Mouse (Mus musculus): Measurements from ENCODE around the gene Pgm5. TPM values are rescaled to one million over a fixed set of nuclear protein-coding genes. Genes with fewer than 3 reads are reported as not detected.
A peak's percentile ranks its signal among the peaks of the same experiment; 100 is the strongest.
"Not testable (repeated sequence)": the region's sequence is repeated elsewhere in the genome, so short reads cannot be mapped to it uniquely, and the experiment has no call there.

Pgm5 gene
- polyA plus RNA-seq, 1 experiment = 2.4 TPM

GRCm38 (mm10) chr19:24881237-24881636, 19.6 kb upstream of the Pgm5 start:
- Histone ChIP-seq H3K4me3 (replicated peaks; ENCODE audit: control insufficient read depth, low read depth, low read length) (no peak overlapping the region), H3K4me1 (ENCODE audit: control insufficient read depth, insufficient read depth, low read length) (no peaks in the 10 kb centered on the region), H3K27ac (ENCODE audit: control insufficient read depth, insufficient read depth, low read depth, low read length, poor library complexity) (no peak overlapping the region)
- 76% methylated on average over 4 of the region's 4 CpGs for WGBS
- TF ChIP-seq POLR2A (IDR thresholded peaks at IDR 0.05; ENCODE audit: borderline replicate concordance, control insufficient read depth, low read depth, low read length) (no peak), CTCF (IDR thresholded peaks at IDR 0.05; ENCODE audit: control insufficient read depth, insufficient read depth, low read length) (no peak)

GRCm38 (mm10) chr19:24875129-24875870, 13.6 kb upstream of the Pgm5 start, which contains the start of gene Gm10053:
Gene Gm10053 (plus strand): TSS chr19:24875686.
- WGBS = 67% methylated on average over 23 of the region's 26 CpGs
- not testable (repeated sequence) for H3K4me1 ChIP-seq (ENCODE audit: control insufficient read depth, insufficient read depth, low read length); H3K4me3 ChIP-seq (replicated peaks; ENCODE audit: control insufficient read depth, low read depth, low read length); H3K27ac ChIP-seq (ENCODE audit: control insufficient read depth, insufficient read depth, low read depth, low read length, poor library complexity)

DNA sequence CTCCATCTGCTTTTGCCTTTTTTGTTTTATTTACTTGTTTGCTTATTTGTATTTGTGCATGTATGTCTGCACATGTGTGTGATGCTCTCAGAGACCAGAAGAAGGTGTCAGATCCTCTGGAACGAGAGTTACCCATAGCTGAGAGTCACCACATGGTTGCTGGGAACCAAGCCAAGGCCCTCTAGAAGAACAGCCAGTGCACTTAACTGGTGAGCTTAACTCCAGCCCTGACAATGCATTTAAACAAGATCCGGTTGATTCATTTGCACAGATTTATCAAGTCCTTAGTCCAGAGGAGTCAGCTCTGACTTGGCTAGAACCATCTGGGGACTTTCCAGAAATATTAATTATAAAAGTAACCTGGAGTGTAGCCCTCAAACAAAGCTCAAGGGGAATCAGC, 12.2 kb upstream of the Pgm5 start:
- no peak overlapping the region for H3K4me3 ChIP-seq (replicated peaks; ENCODE audit: control insufficient read depth, low read depth, low read length)
- 38% methylated on average over 2 of the region's 2 CpGs for WGBS

DNA sequence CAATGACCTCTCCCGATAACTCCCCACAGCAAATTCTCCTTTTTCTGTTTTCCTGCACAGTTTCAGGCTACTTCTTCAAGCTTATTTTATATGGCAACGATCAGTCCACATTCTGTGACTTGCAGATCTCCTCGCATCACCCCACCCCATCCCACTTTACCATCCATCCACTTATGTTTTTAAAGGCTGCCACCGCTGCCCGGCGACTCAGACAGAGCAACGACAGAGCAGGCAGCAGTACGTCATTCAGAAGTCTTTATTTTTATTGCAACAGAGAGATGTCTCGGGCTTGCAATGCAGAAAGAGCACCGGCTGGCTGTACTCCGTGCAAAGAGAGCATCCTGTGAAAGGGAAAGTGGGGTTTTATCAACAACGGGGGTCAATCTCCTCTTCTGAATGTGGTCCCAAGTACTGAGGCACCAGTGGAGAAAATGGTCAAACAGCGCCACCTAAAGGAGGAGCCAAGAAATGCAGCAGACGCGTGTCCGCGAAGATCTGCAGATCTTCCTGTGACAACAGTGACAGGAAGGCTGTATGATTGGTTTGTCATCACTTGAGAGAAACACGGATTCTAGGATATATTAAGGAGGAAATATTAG, 9.5 kb upstream of the Pgm5 start:
- no peak overlapping the region for H3K4me3 ChIP-seq (replicated peaks; ENCODE audit: control insufficient read depth, low read depth, low read length)
- no peak overlapping the region for H3K27ac ChIP-seq (ENCODE audit: control insufficient read depth, insufficient read depth, low read depth, low read length, poor library complexity)
- H3K4me1 ChIP-seq (ENCODE audit: control insufficient read depth, insufficient read depth, low read length) = no peaks in the 10 kb centered on the region
- 17% methylated on average over 18 of the region's 18 CpGs for WGBS
- no peak for TF ChIP-seq POLR2A (IDR thresholded peaks at IDR 0.05; ENCODE audit: borderline replicate concordance, control insufficient read depth, low read depth, low read length)
- TF ChIP-seq CTCF (IDR thresholded peaks at IDR 0.05; ENCODE audit: control insufficient read depth, insufficient read depth, low read length) = peak; percentile 87

More for the DNA sequence above, 12.2 kb upstream of the Pgm5 start:
- no peak overlapping the region for H3K27ac ChIP-seq (ENCODE audit: control insufficient read depth, insufficient read depth, low read depth, low read length, poor library complexity)
- H3K4me1 ChIP-seq (ENCODE audit: control insufficient read depth, insufficient read depth, low read length) = no peaks in the 10 kb centered on the region
- TF ChIP-seq CTCF (IDR thresholded peaks at IDR 0.05; ENCODE audit: control insufficient read depth, insufficient read depth, low read length) (no peak), POLR2A (IDR thresholded peaks at IDR 0.05; ENCODE audit: borderline replicate concordance, control insufficient read depth, low read depth, low read length) (no peak)

- WGBS = 82% methylated on average over 9 of the region's 9 CpGs
- TF ChIP-seq POLR2A (IDR thresholded peaks at IDR 0.05; ENCODE audit: borderline replicate concordance, control insufficient read depth, low read depth, low read length) (no peak), CTCF (IDR thresholded peaks at IDR 0.05; ENCODE audit: control insufficient read depth, insufficient read depth, low read length) (no peak)
- Histone ChIP-seq H3K4me1 (ENCODE audit: control insufficient read depth, insufficient read depth, low read length) (no peaks in the 10 kb centered on the region), H3K4me3 (replicated peaks; ENCODE audit: control insufficient read depth, low read depth, low read length) (no peak overlapping the region), H3K27ac (ENCODE audit: control insufficient read depth, insufficient read depth, low read depth, low read length, poor library complexity) (no peak overlapping the region)
Measured at GRCm38 (mm10) chr19:24865436-24865835, 3.8 kb upstream of the Pgm5 start.

DNA sequence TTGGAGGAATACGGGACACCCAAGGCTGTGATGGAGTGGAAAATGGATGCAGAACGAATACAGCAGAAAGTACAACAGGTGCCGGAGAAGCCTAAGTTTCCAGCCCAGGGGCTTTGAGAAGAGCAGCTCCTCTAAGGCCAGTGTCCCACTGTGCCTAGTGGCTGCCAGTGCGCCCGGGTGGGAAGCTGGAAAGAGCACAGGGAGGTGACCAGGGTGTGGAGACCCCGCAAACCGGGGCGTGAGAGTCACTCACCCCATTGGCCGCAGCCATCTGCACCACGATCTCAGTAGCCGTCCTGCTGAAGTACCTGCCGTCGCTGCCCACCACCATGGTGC, 411 bp downstream of the Pgm5 start:
- TF ChIP-seq CTCF (IDR thresholded peaks at IDR 0.05; ENCODE audit: control insufficient read depth, insufficient read depth, low read length) = no peak
- TF ChIP-seq POLR2A (IDR thresholded peaks at IDR 0.05; ENCODE audit: borderline replicate concordance, control insufficient read depth, low read depth, low read length) = no peak
- Histone ChIP-seq H3K27ac (ENCODE audit: control insufficient read depth, insufficient read depth, low read depth, low read length, poor library complexity) (no peak overlapping the region), H3K4me1 (ENCODE audit: control insufficient read depth, insufficient read depth, low read length) (no peaks in the 10 kb centered on the region), H3K4me3 (replicated peaks; ENCODE audit: control insufficient read depth, low read depth, low read length) (no peak overlapping the region)
- 33% methylated on average over 13 of the region's 13 CpGs for WGBS

DNA sequence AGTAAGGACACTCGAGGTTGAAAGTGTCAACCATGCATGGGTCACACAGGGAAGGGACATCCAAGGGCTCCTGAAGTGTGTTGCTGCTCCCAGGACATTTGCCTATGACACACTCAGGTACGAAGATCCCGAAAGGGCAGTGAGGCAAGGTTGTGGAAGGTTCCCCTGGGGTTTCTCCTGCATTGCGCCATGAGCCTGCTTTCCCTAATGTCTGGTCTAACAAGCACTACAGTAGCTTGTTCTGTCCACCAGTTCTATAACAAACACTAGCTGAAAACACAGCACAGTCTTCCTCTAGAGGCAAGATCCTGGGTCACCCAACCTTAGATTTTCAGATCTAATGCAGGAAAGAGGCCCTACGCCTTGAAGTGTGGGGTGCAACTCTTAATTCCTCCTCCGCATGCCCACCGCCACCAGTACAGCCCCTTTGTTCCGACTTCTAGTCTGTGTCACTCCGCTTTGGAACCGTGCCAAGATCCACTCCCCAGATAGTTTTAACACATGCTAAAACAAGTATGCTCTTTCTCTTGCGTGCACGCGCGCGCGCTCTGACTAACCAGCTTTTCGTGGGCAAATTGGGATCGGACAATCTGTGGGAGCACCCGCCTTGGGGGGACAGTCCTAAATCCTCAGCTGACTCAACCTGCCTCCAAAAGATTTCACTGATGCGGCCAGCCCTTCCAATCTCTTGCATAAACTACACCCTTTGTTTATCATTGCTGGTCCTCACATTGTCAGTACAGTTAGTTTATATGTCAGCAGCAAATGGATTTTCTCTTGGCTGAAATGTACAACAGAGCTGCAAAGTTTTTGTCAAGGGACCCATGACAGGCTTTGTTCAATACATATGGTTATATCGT, 10.0 kb downstream of the Pgm5 start:
- no peak overlapping the region for H3K4me3 ChIP-seq (replicated peaks; ENCODE audit: control insufficient read depth, low read depth, low read length)
- TF ChIP-seq CTCF (IDR thresholded peaks at IDR 0.05; ENCODE audit: control insufficient read depth, insufficient read depth, low read length) = no peak
- no peak for TF ChIP-seq POLR2A (IDR thresholded peaks at IDR 0.05; ENCODE audit: borderline replicate concordance, control insufficient read depth, low read depth, low read length)
- 83% methylated on average over 21 of the region's 21 CpGs for WGBS
- H3K27ac ChIP-seq (ENCODE audit: control insufficient read depth, insufficient read depth, low read depth, low read length, poor library complexity) = no peak overlapping the region
- H3K4me1 ChIP-seq (ENCODE audit: control insufficient read depth, insufficient read depth, low read length) = no peaks in the 10 kb centered on the region

DNA sequence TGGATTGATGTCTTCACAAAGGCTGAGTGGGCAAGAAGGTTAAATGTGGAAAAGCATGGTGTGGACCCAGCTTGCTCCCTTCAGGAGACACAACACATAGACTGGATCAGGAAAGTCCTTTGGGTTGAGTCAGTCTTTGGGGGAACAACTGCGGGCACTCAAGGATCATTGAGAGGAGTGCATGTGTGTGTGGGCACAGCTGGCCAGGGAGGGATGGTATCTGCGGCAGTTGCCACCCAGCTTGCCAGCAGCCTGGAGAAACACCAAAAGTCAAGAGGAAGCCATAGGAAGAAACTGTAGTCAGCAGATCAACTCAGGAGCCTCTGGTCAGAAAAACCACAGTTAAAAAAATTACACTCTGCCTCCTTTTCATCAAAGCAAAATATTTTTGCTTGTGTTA, 12.8 kb downstream of the Pgm5 start:
- no peak overlapping the region for H3K27ac ChIP-seq (ENCODE audit: control insufficient read depth, insufficient read depth, low read depth, low read length, poor library complexity)

More for the DNA sequence above, 12.8 kb downstream of the Pgm5 start:
- Histone ChIP-seq H3K4me1 (ENCODE audit: control insufficient read depth, insufficient read depth, low read length) (no peaks in the 10 kb centered on the region), H3K4me3 (replicated peaks; ENCODE audit: control insufficient read depth, low read depth, low read length) (no peak overlapping the region)
- TF ChIP-seq POLR2A (IDR thresholded peaks at IDR 0.05; ENCODE audit: borderline replicate concordance, control insufficient read depth, low read depth, low read length) = no peak
- TF ChIP-seq CTCF (IDR thresholded peaks at IDR 0.05; ENCODE audit: control insufficient read depth, insufficient read depth, low read length) = no peak
- WGBS = 60% methylated on average over 2 of the region's 2 CpGs
